Mouse (Mus musculus): Measurements from ENCODE around the gene Cblc. TPM values are rescaled to one million over a fixed set of nuclear protein-coding genes. Genes with fewer than 3 reads are reported as not detected.

The Cblc gene
- polyA plus RNA-seq, 1 experiment from 2014 or later, result 1.3 TPM

DNA sequence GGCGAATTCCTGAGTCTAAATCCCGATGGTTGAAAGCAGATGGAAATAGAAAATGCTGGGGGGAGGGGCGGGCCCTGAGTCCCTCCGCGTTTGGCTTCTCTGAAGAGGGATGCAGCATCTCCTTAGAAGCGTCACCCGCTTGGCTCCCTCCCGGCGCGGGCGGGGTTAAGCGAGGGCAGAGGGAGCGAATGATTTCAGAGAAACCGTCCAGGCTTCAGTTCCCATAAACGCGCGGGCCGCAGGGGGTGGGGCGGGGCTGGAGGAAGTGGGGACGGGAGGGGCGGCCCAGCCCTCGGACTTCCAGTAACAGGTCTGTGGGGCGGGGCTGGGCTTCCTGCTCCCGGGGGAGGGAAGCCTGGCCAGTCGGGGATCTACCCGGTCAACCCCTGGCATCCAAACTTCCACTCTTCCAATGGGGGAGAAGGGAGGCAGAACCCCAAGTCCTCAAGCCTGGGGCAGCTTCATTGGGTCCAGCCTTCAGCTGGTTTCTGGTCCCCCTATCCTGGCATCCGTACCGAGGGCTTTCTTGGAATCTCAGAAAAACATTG lies 19.7 kb upstream of the Cblc start:
- ATAC-seq (ENCODE audit: low FRiP score), result peak; percentile 55
- Histone ChIP-seq H3K4me1 (peaks cover 24% of the 10 kb centered on the region), H3K9ac (peak overlapping the region; percentile 45), H3K27ac (no peak overlapping the region), H3K27me3 (peaks cover 79% of the 10 kb centered on the region), H3K36me3 (no peaks in the 10 kb centered on the region), H3K4me3 (peak overlapping the region; percentile 36), H3K4me2 (replicated peaks) (peak overlapping the region; percentile 64), H3K9me3 (replicated peaks) (0 out of 2 replicates have a peak, but pooled peaks cover 4% of the 10 kb centered on the region)
- WGBS, result under 1% methylated on average over 28 of the region's 28 CpGs

DNA sequence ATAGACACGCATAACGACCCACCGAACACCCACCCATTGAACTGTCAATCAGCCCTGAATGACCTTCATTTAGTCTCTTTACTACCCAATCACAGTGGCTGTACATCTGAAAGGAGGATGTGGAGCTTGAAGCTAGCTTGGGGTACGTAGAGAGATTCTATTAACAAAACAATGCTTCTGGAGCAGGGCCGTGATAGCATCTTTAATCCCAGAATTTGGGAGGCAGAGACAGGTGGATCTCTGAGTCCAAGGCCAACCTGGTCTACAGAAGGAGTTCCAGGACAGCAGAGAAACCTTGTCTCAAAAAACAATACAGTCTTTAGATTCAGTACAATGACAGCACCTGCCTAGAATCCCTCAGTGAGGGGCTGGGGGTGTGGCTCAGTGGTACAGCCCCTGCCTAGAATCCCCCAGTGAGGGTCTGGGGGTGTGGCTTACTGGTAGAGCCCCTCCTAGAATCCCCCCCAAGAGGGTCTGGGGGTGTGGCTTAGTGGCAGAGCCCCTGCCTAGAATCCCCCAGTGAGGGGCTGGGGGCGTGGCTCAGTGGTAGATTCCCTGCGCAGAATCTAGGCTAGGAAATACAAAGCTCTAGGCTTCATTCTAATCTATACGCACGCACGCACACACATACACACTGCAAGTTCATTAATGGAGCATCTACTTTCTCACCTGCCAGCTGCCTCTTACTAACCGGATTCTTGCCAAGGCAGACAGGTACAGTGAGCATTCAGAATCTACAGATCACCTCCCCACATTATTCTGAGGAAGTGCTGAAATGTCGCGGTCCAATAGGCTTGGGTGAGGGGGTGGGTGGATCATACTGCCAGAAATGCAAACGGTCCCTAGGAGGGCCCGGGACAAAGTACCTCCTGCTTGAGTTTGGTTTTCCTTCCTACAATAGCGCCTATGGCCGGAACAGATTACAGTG lies 19.0 kb upstream of the Cblc start:
- Histone ChIP-seq H3K27me3 (peaks cover 79% of the 10 kb centered on the region), H3K4me2 (replicated peaks) (peak overlapping the region; percentile 64), H3K9me3 (replicated peaks) (0 out of 2 replicates have a peak, but pooled peaks cover 4% of the 10 kb centered on the region), H3K9ac (peak overlapping the region; percentile 45), H3K4me1 (peaks cover 29% of the 10 kb centered on the region), H3K27ac (no peak overlapping the region), H3K36me3 (no peaks in the 10 kb centered on the region), H3K4me3 (peak overlapping the region; percentile 36)
- WGBS, result 21% methylated on average over 17 of the region's 17 CpGs
- ATAC-seq (ENCODE audit: low FRiP score), result peak; percentile 36

- no peak overlapping the region for H3K9ac ChIP-seq
- no peak overlapping the region for H3K4me3 ChIP-seq
- 81% methylated on average over 6 of the region's 6 CpGs for WGBS
- H3K27ac ChIP-seq, result no peak overlapping the region
- no peak overlapping the region for H3K4me2 ChIP-seq (replicated peaks)
- 0 out of 2 replicates have a peak, but pooled peaks cover 4% of the 10 kb centered on the region for H3K9me3 ChIP-seq (replicated peaks)
- peaks cover 34% of the 10 kb centered on the region for H3K4me1 ChIP-seq
- ATAC-seq (ENCODE audit: low FRiP score), result no peak
- peaks cover 83% of the 10 kb centered on the region for H3K27me3 ChIP-seq
- H3K36me3 ChIP-seq, result no peaks in the 10 kb centered on the region
These were observed 17.0 kb upstream of the Cblc start for GRCm38 (mm10) chr7:19813579-19814122.

- peaks cover 86% of the 10 kb centered on the region for H3K27me3 ChIP-seq
- H3K9ac ChIP-seq, result no peak overlapping the region
- ATAC-seq (ENCODE audit: low FRiP score), result no peak
- no peak overlapping the region for H3K4me2 ChIP-seq (replicated peaks)
- 79% methylated on average over 4 of the region's 4 CpGs for WGBS
- H3K4me3 ChIP-seq, result no peak overlapping the region
- H3K36me3 ChIP-seq, result no peaks in the 10 kb centered on the region
- no peak overlapping the region for H3K27ac ChIP-seq
- H3K4me1 ChIP-seq, result peaks cover 33% of the 10 kb centered on the region
- 0 out of 2 replicates have a peak, but pooled peaks cover 4% of the 10 kb centered on the region for H3K9me3 ChIP-seq (replicated peaks)
These were observed 16.6 kb upstream of the Cblc start for GRCm38 (mm10) chr7:19813161-19813560.

DNA sequence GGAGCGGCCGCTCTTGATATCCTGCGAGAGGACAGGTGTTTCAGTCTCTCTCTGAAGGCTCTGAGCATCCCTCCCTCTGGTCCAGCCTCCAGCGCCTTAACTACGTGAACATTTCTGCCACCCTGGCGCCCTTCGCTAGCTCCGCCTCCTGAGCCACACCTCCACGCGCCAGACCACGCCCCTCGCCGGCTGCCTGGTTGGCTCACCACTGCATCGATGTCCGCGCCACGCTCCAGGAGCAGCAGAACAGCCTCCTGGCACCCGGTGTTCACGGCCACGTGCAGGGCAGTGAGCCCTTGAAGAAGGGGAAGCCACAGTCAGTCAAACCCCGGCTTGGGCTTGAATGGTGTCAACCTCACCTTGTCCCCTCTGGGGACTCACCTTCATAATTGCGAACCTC lies 14.5 kb upstream of the Cblc start:
- 3% methylated on average over 22 of the region's 22 CpGs for WGBS
- H3K4me1 ChIP-seq, result peaks cover 15% of the 10 kb centered on the region
- H3K9ac ChIP-seq, result no peak overlapping the region
- H3K27me3 ChIP-seq, result peaks cover 81% of the 10 kb centered on the region
- no peaks in the 10 kb centered on the region for H3K36me3 ChIP-seq
- peak overlapping the region; percentile 21 for H3K4me3 ChIP-seq
- ATAC-seq (ENCODE audit: low FRiP score), result no peak; the same call in 1 of the 2 replicates
- H3K9me3 ChIP-seq (replicated peaks), result 0 out of 2 replicates have a peak, but pooled peaks cover 4% of the 10 kb centered on the region
- peak overlapping the region; percentile 32 for H3K4me2 ChIP-seq (replicated peaks)
- no peak overlapping the region for H3K27ac ChIP-seq

- peak; percentile 61 for ATAC-seq (ENCODE audit: low FRiP score)
- Histone ChIP-seq H3K4me3 (peak overlapping the region; percentile 27), H3K27me3 (peaks cover 77% of the 10 kb centered on the region), H3K36me3 (no peaks in the 10 kb centered on the region), H3K9me3 (replicated peaks) (no peaks in the 10 kb centered on the region), H3K9ac (no peak overlapping the region), H3K27ac (no peak overlapping the region), H3K4me1 (peaks cover 11% of the 10 kb centered on the region), H3K4me2 (replicated peaks) (peak overlapping the region; percentile 49)
- 2% methylated on average over 27 of the region's 27 CpGs for WGBS
These were observed 12.8 kb upstream of the Cblc start for GRCm38 (mm10) chr7:19809369-19809768.

- no peaks in the 10 kb centered on the region for H3K36me3 ChIP-seq
- no peak overlapping the region for H3K4me2 ChIP-seq (replicated peaks)
- WGBS, result 79% methylated on average over 8 of the region's 8 CpGs
- H3K4me1 ChIP-seq, result peaks cover 11% of the 10 kb centered on the region
- no peak overlapping the region for H3K4me3 ChIP-seq
- no peaks in the 10 kb centered on the region for H3K9me3 ChIP-seq (replicated peaks)
- peaks cover 58% of the 10 kb centered on the region for H3K27me3 ChIP-seq
- H3K27ac ChIP-seq, result no peak overlapping the region
- H3K9ac ChIP-seq, result no peak overlapping the region
- no peak for ATAC-seq (ENCODE audit: low FRiP score)
These were observed 9.9 kb upstream of the Cblc start for GRCm38 (mm10) chr7:19806356-19806969.

DNA sequence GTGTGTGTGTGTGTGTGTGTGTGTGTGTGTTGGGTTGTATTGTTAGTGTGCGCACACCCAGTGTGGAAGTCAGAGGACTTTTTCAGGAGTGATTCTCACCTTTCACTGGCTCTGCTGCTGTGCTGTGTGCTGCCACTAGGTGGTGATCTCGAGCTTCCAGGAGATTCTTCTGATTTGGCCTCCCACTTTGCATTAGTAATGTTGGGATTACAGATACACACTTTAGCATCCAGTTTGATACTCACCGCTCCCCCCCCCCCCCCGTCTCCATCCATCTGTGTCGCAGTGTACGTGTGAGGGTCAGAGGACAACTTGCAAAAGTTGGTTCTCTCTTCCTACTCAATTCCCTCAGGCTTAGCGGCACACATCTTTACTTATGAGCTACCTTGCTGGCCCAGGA lies 6.4 kb upstream of the Cblc start:
- no peak for ATAC-seq (ENCODE audit: low FRiP score)
- no peaks in the 10 kb centered on the region for H3K36me3 ChIP-seq
- H3K9me3 ChIP-seq (replicated peaks), result no peaks in the 10 kb centered on the region

GRCm38 (mm10) chr7:19800764-19801163 lies 4.2 kb upstream of the Cblc start:
- no peak overlapping the region for H3K4me2 ChIP-seq (replicated peaks)
- H3K36me3 ChIP-seq, result no peaks in the 10 kb centered on the region
- no peak overlapping the region for H3K27ac ChIP-seq
- H3K4me1 ChIP-seq, result 0 out of 2 replicates have a peak, but pooled peaks cover 3% of the 10 kb centered on the region
- H3K9ac ChIP-seq, result no peak overlapping the region
- WGBS, result 26% methylated on average over 2 of the region's 2 CpGs
- H3K4me3 ChIP-seq, result no peak overlapping the region
- H3K27me3 ChIP-seq, result peaks cover 34% of the 10 kb centered on the region
- ATAC-seq (ENCODE audit: low FRiP score), result no peak
- no peaks in the 10 kb centered on the region for H3K9me3 ChIP-seq (replicated peaks)

More for the DNA sequence above, 6.4 kb upstream of the Cblc start:
- Histone ChIP-seq H3K4me3 (no peak overlapping the region), H3K27me3 (peaks cover 24% of the 10 kb centered on the region), H3K4me1 (no peaks in the 10 kb centered on the region), H3K4me2 (replicated peaks) (no peak overlapping the region), H3K9ac (no peak overlapping the region), H3K27ac (no peak overlapping the region)
- WGBS, result 20% methylated on average over 7 of the region's 7 CpGs

GRCm38 (mm10) chr7:19796254-19796653 lies 355 bp downstream of the Cblc start:
- Histone ChIP-seq H3K4me2 (replicated peaks) (peak overlapping the region; percentile 20; the same call in 1 of the 2 replicates), H3K9me3 (replicated peaks) (no peaks in the 10 kb centered on the region), H3K27ac (no peak overlapping the region; the same call in 1 of the 2 replicates), H3K36me3 (no peaks in the 10 kb centered on the region), H3K4me3 (no peak overlapping the region; the same call in 1 of the 2 replicates), H3K9ac (no peak overlapping the region), H3K4me1 (0 out of 2 replicates have a peak, but pooled peaks cover 3% of the 10 kb centered on the region), H3K27me3 (peaks cover 36% of the 10 kb centered on the region)
- no peak for ATAC-seq (ENCODE audit: low FRiP score)
- 10% methylated on average over 18 of the region's 18 CpGs for WGBS

DNA sequence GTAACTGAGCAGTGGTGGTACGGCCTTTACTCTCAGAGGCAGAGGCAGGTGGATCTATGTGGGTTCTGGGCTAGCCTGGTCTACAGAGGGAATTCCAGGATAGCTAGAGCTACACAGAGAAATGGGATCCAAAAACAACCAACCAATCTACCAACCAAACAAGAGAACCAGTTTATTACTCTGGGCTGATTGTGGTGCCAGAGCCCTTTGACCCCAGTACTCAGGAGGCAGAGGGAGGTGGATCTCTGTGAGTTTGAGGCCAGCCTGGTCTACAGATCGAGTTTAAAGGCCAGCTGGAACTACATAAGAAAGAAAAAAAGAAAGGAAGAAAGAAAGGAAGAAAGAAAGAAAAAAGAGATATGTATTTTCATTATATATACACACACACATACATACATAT lies 1.4 kb downstream of the Cblc start:
- H3K9ac ChIP-seq, result no peak overlapping the region
- WGBS, result 64% methylated on average over 2 of the region's 2 CpGs
- H3K36me3 ChIP-seq, result no peaks in the 10 kb centered on the region
- H3K4me2 ChIP-seq (replicated peaks), result no peak overlapping the region
- H3K9me3 ChIP-seq (replicated peaks), result no peaks in the 10 kb centered on the region
- 0 out of 2 replicates have a peak, but pooled peaks cover 3% of the 10 kb centered on the region for H3K4me1 ChIP-seq
- peaks cover 44% of the 10 kb centered on the region for H3K27me3 ChIP-seq
- H3K27ac ChIP-seq, result no peak overlapping the region
- H3K4me3 ChIP-seq, result no peak overlapping the region
- ATAC-seq (ENCODE audit: low FRiP score), result no peak
